Mouse (Mus musculus) brain, embryonic 18.5 days (tissue): Measurements from ENCODE around the gene Clrn3.
"Not testable (repeated sequence)": the region's sequence is repeated elsewhere in the genome, so short reads cannot be mapped to it uniquely, and the experiment has no call there.

Experiments
- DNase-seq: peaks from one replicate; pipeline ENCODE4 v3.0.0-alpha.2; 2012; ENCODE audit warnings: low read depth, low spot score

The Clrn3 gene

DNA sequence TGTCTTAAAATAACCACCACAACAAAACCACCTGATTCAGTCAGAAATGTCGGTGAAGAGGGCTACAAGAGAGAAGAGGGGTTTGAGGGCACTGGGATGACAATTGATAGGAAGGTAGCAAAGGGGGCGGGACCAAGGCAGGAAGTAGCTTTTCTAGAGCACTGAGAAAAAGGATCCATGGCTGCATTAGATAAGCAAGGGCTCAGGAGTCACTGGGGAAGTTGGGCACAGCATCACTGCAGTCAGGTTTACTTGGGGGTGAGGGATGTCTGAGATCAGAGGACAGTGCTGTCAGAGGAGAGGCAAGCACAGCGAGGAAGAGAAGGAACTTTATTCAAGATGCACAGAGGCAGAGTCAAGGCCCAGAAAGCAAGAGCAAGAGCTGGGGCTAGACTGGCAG, 7.5 kb upstream of the Clrn3 start:
- no peak for DNase-seq

GRCm38 (mm10) chr7:135534548-135535189, 6.2 kb upstream of the Clrn3 start:
- no peak for DNase-seq

GRCm38 (mm10) chr7:135529068-135529467, 614 bp upstream of the Clrn3 start:
- DNase-seq, result no peak

GRCm38 (mm10) chr7:135527169-135527568, 1.3 kb downstream of the Clrn3 start:
- DNase-seq, result no peak

GRCm38 (mm10) chr7:135526574-135527152, 1.8 kb downstream of the Clrn3 start:
- DNase-seq, result no peak

GRCm38 (mm10) chr7:135524424-135524967, 4.0 kb downstream of the Clrn3 start:
- DNase-seq, result no peak

DNA sequence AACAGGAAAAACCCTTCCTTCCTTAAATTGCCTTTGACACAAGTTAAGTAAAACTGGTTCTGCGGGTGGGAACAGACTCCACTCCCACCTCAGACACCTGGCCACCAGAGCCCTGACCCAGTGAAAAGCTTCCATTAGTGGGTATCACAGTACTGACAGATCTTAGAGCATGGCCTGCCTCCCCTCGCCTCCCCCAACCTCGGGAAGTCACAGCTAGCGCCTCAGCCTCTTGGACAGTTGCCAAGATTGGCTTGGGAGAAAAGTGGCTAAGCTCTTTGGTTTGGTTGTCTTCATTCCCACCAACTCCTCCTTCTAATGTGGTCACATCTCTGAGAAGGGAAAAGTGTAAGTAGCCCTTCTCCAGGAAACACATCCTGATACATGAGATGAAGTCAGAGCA, 4.5 kb downstream of the Clrn3 start:
- no peak for DNase-seq

DNA sequence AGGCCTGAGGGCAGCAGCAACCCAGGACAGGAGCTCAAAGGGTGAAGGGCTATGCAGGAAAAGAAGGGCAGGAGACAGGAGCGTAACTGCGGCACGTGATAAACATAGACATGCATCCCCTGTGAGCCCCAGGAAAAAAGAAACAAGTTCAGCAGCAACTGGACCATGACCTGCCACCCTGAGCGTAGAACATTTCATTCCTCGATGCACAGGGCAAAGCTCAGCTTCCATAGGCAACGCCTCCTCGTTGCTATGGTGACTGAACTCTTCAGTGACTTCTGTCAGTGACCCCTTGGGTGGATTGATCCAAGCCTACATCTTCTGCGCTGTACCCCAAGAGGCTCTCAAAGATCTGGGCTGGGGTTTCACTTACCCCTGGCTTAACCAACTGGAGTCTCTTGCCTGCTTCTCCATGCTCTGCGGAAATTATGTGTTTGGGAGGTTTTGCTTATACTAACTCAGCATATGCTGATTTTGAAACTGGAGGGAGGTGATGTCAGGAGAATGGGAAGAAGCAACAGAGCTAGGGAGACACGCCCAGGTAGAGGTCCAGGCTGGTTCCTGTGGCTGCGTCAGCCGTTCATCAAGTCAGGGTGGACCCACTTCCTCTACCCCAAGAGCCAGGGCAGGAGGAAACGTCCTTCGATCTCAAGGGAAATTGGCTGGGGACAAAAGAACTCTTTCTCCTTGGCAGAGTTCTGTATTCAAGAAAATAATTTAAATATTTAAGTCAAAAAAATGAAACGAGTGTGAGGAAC, 6.5 kb downstream of the Clrn3 start:
- DNase-seq, result no peak

- no peak for DNase-seq
Observed at GRCm38 (mm10) chr7:135520241-135520640, 8.2 kb downstream of the Clrn3 start.

DNA sequence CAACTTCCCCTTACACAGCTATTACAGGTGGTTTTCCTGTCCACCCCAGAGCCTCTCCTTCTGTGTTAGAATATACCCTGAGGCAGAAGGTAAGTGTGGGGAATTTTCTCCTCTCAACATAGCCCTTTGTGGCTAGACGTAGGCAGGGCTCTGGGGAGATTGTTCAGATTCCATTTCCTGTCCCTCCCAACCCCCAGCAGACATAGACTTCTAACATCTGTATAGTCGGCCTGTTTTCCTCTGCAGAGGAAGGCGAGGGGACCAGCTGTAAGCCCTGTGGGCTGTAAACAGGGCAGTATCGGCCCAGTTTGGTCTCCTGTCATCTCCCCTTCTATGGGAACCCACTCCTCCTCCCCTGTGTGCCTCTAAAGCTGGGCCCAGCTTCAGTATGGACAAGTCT, 11.3 kb downstream of the Clrn3 start:
- no peak for DNase-seq

DNA sequence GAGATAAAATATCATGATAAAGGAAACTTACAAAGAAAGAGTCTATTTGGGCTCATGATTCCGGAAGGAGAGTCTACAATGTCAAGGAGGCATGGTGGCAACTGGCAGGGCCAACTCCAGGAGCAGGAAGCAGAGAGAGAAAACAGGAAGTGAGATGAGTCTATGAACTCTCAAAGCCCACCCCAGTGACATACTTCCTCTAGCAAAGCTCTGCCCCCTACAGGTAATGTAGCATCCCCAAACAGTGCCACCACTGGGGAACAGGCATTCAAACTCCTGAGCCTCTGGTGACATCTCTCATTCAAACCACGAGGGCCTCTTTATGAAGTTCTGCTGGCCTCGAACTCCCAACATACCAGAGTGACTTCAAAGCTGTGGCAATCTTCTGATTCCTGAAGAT, 16.7 kb downstream of the Clrn3 start:
- no peak for DNase-seq

GRCm38 (mm10) chr7:135510431-135510830, 18.0 kb downstream of the Clrn3 start:
- no peak for DNase-seq

GRCm38 (mm10) chr7:135509272-135509671, 19.2 kb downstream of the Clrn3 start:
- DNase-seq, result no peak

- DNase-seq, result no peak
Observed at GRCm38 (mm10) chr7:135508602-135509001, 19.9 kb downstream of the Clrn3 start.

GRCm38 (mm10) chr7:135506506-135506905, 21.9 kb downstream of the Clrn3 start:
- not testable (repeated sequence) for DNase-seq

DNA sequence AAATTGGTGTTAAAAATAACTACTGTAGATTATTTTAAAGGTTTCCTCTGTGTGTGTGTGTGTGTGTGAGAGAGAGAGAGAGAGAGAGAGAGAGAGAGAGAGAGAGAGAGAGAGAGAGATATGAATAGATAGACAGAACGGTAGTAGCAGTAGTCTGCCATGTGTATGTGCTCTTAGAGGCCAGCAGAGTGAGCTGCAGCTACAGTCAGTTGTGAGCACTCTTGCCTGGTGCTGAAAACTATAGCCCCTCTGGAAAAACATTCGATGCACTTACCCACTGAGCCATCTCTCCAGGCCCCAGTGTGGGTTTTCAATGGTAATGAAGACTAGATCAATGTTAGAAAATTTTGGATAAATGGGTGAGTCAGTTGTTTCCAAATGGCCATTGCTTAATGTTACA, 29.1 kb downstream of the Clrn3 start:
- DNase-seq, result no peak

DNA sequence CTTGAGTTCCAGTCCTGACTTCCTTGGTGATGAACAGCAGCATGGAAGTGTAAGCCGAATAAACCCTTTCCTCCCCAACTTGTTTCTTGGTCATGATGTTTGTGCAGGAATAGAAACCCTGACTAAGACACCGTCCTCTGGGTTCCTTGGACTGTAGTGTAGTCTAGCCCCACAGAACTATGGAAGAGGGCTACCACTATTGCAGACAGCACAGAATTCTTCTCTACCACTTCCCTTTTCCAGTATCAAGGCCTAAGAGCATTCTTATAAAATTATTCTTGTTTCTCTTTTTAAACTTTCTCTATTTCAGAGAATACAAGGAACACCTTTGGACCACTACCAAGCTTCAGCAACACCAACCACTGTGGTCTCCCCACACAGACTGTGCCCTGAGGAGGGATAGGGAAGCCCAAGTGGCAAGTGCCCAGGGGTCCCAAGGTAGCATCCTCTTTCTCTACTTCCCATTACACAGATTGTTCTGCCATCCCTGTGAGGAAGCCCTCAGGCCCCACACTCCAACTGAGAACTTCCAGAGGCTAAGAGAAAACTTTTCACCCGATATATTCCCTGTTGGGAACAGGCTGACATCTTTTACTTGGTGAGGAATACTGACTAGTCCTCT, 29.8 kb downstream of the Clrn3 start:
- no peak for DNase-seq

GRCm38 (mm10) chr7:135495303-135495702, 33.2 kb downstream of the Clrn3 start:
- DNase-seq, result no peak

- no peak for DNase-seq
Observed at GRCm38 (mm10) chr7:135490500-135490886, 38.0 kb downstream of the Clrn3 start.

DNA sequence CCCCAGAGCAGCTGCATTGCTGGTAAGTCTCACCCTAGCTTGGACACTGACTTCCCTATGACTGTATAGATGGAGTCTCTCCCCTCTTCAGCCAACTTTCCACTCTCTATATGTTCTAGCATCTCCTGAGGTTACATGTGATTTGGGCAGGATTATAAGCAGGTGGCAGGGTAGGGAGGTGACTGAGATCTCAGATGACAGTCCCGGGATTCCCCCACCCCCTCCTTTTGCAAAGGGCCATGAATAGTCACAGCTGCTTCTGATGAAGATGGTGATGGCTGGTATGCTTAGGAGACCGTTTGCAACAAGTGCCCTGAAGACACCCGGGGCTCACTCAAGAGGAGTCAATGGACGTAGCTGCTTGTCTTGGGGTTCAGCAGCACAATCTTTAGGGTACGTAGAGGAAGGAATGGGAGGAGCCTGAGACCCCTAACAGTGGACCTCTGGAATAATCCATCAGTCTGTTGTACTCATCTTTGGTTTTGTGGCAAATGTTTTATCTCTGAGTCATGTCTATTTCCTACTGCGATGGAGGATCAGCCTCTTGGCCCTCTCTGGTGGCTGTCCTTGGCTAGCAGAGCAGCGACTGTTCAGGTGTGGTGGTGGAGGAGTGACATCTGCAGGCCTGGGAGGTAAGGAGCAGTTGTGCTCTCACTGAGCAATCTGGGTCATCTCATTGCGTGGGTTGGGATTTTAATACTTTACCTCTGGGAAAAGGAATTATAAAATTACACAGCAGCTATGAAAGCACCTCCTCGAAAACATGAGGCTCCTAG, 38.5 kb downstream of the Clrn3 start:
- no peak for DNase-seq

DNA sequence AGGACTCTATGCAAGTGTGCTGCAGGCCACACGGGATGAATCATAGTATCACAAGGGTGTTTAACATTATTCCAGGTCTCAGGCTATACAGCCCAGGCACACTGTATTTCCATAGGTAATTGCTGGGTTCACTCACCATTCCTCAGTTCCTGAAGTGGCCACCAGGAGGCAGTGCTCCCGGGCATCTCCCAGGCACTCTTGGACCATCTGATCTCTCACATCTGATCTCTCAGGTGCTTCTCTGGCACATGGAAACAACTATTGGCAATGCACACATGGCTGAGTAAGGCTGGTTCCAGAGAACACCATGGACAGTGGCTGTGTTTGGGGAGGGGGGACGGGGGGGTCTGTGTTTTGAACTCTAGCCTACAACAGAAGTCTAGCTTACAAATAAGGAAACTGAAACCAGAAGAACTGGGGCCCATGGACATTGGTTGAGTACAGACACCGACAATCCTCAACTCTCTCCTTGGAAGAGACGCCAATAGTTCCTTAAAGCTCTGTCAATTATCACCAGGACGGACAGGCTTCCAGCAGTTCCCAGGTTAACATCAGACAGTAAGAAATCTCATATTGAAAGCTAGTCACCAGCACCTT, 40.1 kb downstream of the Clrn3 start:
- no peak for DNase-seq
